Mouse (Mus musculus) midbrain, embryonic 14.5 days (tissue): Measurements from ENCODE around the gene Nmrk1. TPM values are rescaled to one million over a fixed set of nuclear protein-coding genes. Genes with fewer than 3 reads are reported as not detected.

Source experiments
- ATAC-seq: fragments of 200-750 bp; cut with Nextera tagmentation; 2 replicates; pipeline ENCODE4 v1.8.0; 2017; ENCODE audit warnings: moderate number of reproducible peaks, moderate library complexity; ENCODE audit not compliant: low FRiP score, low TSS enrichment
- DNase-seq: peaks from one replicate; pipeline ENCODE4 v3.0.0-alpha.2; 2015
- H3K27ac ChIP-seq: fragments of 300-500 bp; sonication (generic); replicated peaks from 2 replicates; pipeline ENCODE4 v1.5.1; 2014; ENCODE audit warnings: mild to moderate bottlenecking, low read depth, low read length, moderate library complexity
- H3K27me3 ChIP-seq: fragments of 300-500 bp; sonication (generic); 2 replicates; pipeline ENCODE4 v1.6.1; 2014; ENCODE audit warnings: low read length, control low read depth, mixed read lengths; ENCODE audit not compliant: control insufficient read depth, insufficient read depth
- H3K36me3 ChIP-seq: fragments of 300-500 bp; sonication (generic); 2 replicates; pipeline ENCODE4 v1.6.1; 2014; ENCODE audit warnings: low read length, control low read depth; ENCODE audit not compliant: control insufficient read depth, insufficient read depth
- H3K4me1 ChIP-seq: fragments of 300-500 bp; sonication (generic); 2 replicates; pipeline ENCODE4 v1.6.1; 2014; ENCODE audit warnings: mild to moderate bottlenecking, antibody characterized with exemption, low read length, control low read depth; ENCODE audit not compliant: control insufficient read depth, insufficient read depth
- H3K4me2 ChIP-seq: fragments of 300-500 bp; sonication (generic); 2 replicates; pipeline ENCODE4 v1.6.1; 2014; ENCODE audit warnings: mild to moderate bottlenecking, low read length, moderate library complexity
- H3K4me3 ChIP-seq: fragments of 300-500 bp; sonication (generic); replicated peaks from 2 replicates; pipeline ENCODE4 v1.5.1; 2014; ENCODE audit warnings: low read depth, low read length
- H3K9ac ChIP-seq: fragments of 300-500 bp; sonication (generic); replicated peaks from 2 replicates; pipeline ENCODE4 v1.6.1; 2014; ENCODE audit warnings: mild to moderate bottlenecking, low read length, moderate library complexity
- H3K9me3 ChIP-seq: fragments of 300-500 bp; sonication (generic); 2 replicates; pipeline ENCODE4 v1.6.1; 2016; ENCODE audit warnings: low read length, control low read depth, mixed read lengths; ENCODE audit not compliant: control insufficient read depth
- WGBS: fragments of 180-500 bp; shearing (Covaris S2); extraction: QIAGEN DNeasy Blood & Tissue Kit; methylation state at CpG from one replicate; pipeline ENCODE4 v1.1.7; 2014; 5-methylcytosine and 5-hydroxymethylcytosine counted together
- polyA plus RNA-seq: library from polyadenylated mRNA; unstranded; fragments of >200 nt; fragmentation: Nextera tagmentation; extraction: Ambion mirVana; gene quantifications from 2 replicates; pipeline ENCODE4 v1.2.1, GENCODE M21; 2014

The Nmrk1 gene
- polyA plus RNA-seq, 1 experiment from 2014 or later: 4.8 TPM

DNA sequence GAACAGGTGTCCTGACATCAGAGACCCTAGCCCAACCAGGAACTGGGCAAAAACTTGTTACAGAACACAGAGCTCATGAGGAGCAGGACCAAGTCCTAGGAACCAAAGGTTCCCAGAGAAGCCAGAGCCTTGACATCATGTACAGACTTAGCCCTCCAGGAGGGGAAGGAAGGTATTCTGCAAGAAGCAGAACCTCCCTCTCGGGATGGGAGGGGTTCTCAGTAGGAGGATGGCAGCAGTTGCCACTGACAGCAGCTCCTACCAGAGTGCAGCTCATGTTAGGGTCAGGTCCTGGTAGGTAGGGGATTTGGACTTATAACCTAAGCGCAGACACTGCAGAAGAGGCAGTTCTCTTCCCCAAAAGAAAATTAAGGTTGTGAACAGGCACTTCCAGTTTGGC, 7.9 kb upstream of the Nmrk1 start:
- Histone ChIP-seq H3K4me3 (no peak overlapping the region), H3K4me1 (no peaks in the 10 kb centered on the region), H3K9me3 (no peaks in the 10 kb centered on the region), H3K27me3 (no peaks in the 10 kb centered on the region), H3K36me3 (no peaks in the 10 kb centered on the region), H3K4me2 (no peak overlapping the region), H3K27ac (no peak overlapping the region), H3K9ac (no peak overlapping the region)
- DNase-seq (no peak), ATAC-seq (no peak)
- 80% methylated on average over 2 of the region's 2 CpGs for WGBS

DNA sequence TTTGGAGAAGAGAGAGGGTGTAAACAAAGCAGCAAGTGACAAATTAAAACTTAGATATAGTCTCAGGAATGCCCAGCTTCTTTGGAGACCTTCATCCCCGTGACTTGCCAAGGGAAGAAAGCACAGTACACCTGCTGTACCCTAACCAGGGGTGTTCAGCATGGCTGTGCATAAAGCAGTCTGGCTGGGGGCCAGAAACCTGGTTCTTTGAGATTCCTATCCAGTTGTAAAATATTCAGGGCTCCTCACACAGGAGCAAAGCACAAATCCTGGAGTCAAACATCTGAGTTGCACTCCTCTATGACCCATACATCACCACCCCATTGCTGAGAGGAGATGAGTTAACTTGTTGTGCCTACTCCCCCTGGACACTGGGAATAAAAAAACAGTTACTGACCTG, 2.2 kb upstream of the Nmrk1 start:
- Histone ChIP-seq H3K4me1 (peaks cover 5% of the 10 kb centered on the region; the same call in 1 of the 2 replicates), H3K27ac (no peak overlapping the region), H3K4me3 (no peak overlapping the region), H3K4me2 (no peak overlapping the region), H3K27me3 (no peaks in the 10 kb centered on the region; the same call in 1 of the 2 replicates), H3K9me3 (no peaks in the 10 kb centered on the region), H3K36me3 (no peaks in the 10 kb centered on the region), H3K9ac (no peak overlapping the region)
- DNase-seq (no peak), ATAC-seq (no peak)
- WGBS: 71% methylated on average over 1 of the region's 1 CpGs

DNA sequence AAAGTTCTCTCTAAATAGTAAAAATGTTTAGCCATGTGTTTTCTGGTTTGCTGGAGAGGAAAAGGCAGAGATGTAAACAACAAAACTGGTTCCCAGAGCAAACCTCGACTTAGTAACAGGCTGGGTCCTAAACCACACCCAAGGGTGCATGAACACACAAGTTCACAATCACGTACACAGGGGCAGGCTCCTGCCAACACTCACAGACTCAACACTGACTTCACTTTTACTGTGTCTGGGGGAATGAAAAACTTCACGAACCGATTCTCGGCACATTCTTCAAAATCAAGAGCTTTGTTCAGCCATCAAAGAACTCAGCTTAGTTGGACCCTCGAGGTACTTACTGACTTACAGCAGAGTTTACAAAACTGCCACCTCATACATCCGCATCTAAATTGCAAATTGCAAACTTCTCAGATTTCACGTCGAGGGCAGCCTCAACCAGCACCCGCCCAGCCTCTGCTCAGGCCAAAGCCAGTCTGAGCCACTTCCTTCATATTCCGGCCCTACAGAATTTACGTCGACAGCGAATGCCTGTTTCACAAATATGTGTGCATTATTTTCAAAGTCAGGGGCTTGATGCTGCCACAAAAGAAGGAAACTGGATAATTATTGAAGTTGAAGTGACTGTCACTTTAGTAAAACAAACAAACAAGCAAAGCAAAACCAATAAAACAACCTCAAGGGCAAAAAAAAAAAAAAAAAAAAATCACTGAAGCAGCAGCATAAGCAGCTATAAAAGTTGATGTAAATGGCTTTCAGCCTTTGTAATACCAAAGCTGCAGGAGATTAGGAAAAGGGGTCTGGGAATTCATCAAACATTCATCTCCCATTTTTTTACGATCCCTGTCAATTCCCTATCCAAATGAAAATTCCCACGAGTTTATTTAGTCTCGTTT, 1.3 kb upstream of the Nmrk1 start:
- DNase-seq (peak; percentile 13), ATAC-seq (no peak)
- Histone ChIP-seq H3K4me2 (peak overlapping the region; percentile 97), H3K36me3 (no peaks in the 10 kb centered on the region), H3K9ac (peak overlapping the region; percentile 50; the same call in 1 of the 2 replicates), H3K4me1 (peaks cover 5% of the 10 kb centered on the region; the same call in 1 of the 2 replicates), H3K27me3 (no peaks in the 10 kb centered on the region; the same call in 1 of the 2 replicates), H3K27ac (no peak overlapping the region), H3K4me3 (peak overlapping the region; percentile 80), H3K9me3 (no peaks in the 10 kb centered on the region)
- WGBS: 8% methylated on average over 17 of the region's 17 CpGs

DNA sequence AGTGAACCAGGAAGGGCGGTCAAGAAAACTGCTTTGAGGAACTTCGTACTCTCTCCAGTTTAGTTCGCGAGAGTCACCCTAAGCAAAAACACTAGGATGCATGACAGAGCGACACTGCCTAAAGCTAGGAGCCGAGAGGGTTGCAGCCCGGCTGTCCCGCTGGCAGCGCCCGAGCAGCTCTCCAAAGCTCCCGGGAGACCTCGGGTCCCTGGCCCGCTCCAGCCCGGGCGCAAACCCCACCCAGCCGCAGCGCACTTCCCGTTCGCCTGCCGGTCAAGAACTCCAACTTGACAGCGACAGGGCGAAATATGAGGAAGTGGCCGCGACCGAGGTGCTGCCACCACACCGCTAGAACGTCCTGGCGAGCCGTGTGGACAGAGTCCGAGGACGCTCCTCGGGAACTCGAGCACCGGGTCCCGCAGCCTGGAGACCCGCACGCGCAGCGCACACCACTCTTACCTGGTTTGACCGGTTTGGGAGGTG, 548 bp upstream of the Nmrk1 start:
- Histone ChIP-seq H3K4me3 (peak overlapping the region; percentile 80), H3K27ac (peak overlapping the region; percentile 39), H3K36me3 (no peaks in the 10 kb centered on the region), H3K9ac (peak overlapping the region; percentile 50), H3K27me3 (no peaks in the 10 kb centered on the region; the same call in 1 of the 2 replicates), H3K4me1 (peaks cover 5% of the 10 kb centered on the region; the same call in 1 of the 2 replicates), H3K9me3 (no peaks in the 10 kb centered on the region), H3K4me2 (peak overlapping the region; percentile 97)
- WGBS: 0% methylated on average over 40 of the region's 40 CpGs
- peak; percentile 56; the same call in 1 of the 2 replicates for ATAC-seq
- DNase-seq: peak; percentile 65

DNA sequence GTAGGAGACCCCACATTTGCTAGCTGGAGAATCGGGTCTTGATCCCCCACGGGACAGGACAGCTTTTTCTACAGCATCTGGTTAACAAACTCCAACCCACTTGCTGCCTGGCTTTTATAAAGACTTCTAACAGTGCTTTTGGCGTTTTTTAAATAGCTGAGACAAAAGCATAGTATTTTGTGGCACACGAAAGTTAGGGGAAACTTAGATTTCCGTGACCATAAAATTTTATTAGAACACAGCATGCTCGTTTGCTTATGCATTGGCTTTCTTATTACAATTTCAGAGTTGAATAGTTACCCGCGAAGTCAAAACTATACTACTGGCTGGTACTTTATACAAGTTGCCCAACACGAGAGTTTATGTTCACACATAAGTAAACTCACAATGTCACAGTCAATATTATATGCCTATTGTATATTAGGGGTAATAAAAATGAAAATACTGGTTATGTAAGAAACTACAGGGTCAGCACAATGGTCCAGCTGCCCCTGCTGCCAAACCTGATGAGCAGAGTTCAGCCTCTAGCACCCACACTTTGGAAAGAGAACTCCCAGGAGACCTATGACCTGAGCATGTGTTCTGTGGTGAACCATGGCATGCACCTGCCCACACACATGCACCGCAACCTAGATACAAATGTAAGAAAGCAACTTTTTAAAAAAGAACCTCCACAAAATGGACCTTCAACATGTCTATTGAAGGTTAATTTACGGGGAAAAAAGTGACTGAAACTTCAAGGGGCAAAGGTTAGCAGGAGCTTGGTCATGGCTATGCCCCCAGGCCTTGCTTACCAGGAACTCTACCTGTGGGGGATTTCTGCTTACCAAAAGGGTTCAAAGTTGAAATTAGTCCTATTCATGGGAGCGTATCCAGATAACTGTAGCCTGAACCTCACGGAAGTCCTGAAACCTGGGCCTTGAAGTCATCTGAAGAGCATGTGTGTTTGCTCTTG, 758 bp downstream of the Nmrk1 start:
- peak overlapping the region; percentile 97 for H3K4me2 ChIP-seq
- H3K9ac ChIP-seq: peak overlapping the region; percentile 50; the same call in 1 of the 2 replicates
- 71% methylated on average over 13 of the region's 13 CpGs for WGBS
- H3K27me3 ChIP-seq: no peaks in the 10 kb centered on the region; the same call in 1 of the 2 replicates
- DNase-seq: no peak
- H3K36me3 ChIP-seq: no peaks in the 10 kb centered on the region
- peaks cover 5% of the 10 kb centered on the region; the same call in 1 of the 2 replicates for H3K4me1 ChIP-seq
- H3K9me3 ChIP-seq: no peaks in the 10 kb centered on the region
- no peak for ATAC-seq
- H3K27ac ChIP-seq: no peak overlapping the region
- H3K4me3 ChIP-seq: peak overlapping the region; percentile 80

DNA sequence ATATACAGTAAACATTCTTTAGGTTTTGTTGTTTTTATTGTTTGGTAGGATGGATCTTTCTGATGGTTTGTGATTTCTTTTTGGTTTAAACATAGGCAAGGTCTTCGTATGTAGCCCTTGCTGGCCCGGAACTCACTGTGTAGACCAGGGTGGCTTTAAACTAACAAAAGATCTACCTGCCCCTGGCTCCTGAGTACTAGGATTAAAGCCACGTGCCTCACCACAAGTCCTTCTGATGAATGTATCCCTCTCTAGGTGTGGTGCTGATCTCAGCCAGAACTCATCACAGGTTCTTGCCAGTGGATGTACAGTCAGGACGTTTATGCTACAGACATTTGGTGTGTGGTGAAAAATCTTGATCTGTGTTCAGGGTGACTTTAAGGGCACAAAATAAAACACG, 6.2 kb downstream of the Nmrk1 start:
- 88% methylated on average over 5 of the region's 5 CpGs for WGBS
- DNase-seq (no peak), ATAC-seq (no peak)
- H3K4me3 ChIP-seq: no peak overlapping the region
- no peaks in the 10 kb centered on the region for H3K27me3 ChIP-seq
- no peaks in the 10 kb centered on the region for H3K4me1 ChIP-seq
- H3K36me3 ChIP-seq: no peaks in the 10 kb centered on the region
- no peak overlapping the region for H3K27ac ChIP-seq
- H3K9me3 ChIP-seq: no peaks in the 10 kb centered on the region
- H3K4me2 ChIP-seq: no peak overlapping the region
- no peak overlapping the region for H3K9ac ChIP-seq

DNA sequence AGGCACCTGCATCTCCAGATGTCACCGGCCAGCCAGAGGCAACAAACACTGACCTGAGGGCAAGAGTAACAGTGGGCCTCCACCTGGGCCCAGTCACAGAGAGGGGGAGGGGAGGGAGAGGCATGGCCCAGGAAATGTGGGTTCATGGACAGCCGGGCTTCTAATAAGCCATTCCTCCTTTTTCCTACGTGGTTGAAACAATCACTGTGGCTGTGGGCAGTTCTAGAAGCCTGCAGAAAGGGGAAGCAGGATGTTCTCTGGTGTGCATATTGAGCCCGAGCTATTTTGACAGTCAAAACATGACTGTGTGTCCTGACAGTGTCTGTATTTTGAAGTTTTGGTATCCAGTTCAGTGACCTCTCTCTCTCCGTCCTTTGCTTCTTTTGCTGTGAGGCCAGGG, 7.2 kb downstream of the Nmrk1 start:
- Histone ChIP-seq H3K9ac (no peak overlapping the region), H3K27me3 (no peaks in the 10 kb centered on the region), H3K27ac (no peak overlapping the region), H3K4me2 (no peak overlapping the region), H3K4me3 (no peak overlapping the region), H3K36me3 (no peaks in the 10 kb centered on the region), H3K9me3 (no peaks in the 10 kb centered on the region), H3K4me1 (no peaks in the 10 kb centered on the region)
- no peak for DNase-seq
- ATAC-seq: no peak
- WGBS: 75% methylated on average over 5 of the region's 5 CpGs

DNA sequence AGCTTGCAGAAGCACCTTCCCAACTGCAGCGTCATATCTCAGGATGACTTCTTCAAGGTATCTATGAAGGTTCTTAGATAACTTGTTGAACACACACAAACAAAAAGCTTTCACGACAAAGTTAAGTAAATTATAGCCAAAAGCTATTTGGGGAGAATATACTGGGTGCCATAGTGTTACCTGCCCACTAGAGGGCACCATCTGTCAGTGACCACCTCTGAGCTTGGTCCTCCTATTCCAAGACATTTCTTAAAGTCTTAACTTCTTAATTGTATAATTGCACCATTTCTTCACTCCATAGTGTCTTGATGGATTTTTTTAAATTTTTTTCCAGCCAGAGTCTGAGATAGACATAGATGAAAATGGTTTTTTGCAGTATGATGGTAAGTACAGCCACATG, 7.8 kb downstream of the Nmrk1 start:
- no peak for ATAC-seq
- no peaks in the 10 kb centered on the region for H3K27me3 ChIP-seq
- peak; percentile 13 for DNase-seq
- H3K36me3 ChIP-seq: no peaks in the 10 kb centered on the region
- no peaks in the 10 kb centered on the region for H3K9me3 ChIP-seq
- no peak overlapping the region for H3K9ac ChIP-seq
- H3K4me1 ChIP-seq: no peaks in the 10 kb centered on the region
- WGBS: 28% methylated on average over 2 of the region's 2 CpGs
- no peak overlapping the region for H3K27ac ChIP-seq
- H3K4me2 ChIP-seq: no peak overlapping the region
- H3K4me3 ChIP-seq: no peak overlapping the region
